Mouse (Mus musculus): Measurements from ENCODE around the gene Wbp1. TPM values are rescaled to one million over a fixed set of nuclear protein-coding genes. Genes with fewer than 3 reads are reported as not detected.

The Wbp1 gene
- polyA plus RNA-seq, 1 experiment from 2014 or later, result 108 TPM

- Histone ChIP-seq H3K27me3 (ENCODE audit: insufficient read depth, low read length) (no peaks in the 10 kb centered on the region), H3K36me3 (ENCODE audit: insufficient read depth, low read length) (no peaks in the 10 kb centered on the region), H3K27ac (no peak overlapping the region), H3K9ac (ENCODE audit: low read depth, low read length) (no peak overlapping the region), H3K4me1 (replicated peaks; ENCODE audit: insufficient read depth, low read length) (0 out of 2 replicates have a peak, but pooled peaks cover 9% of the 10 kb centered on the region), H3K9me3 (replicated peaks; ENCODE audit: low read length) (no peaks in the 10 kb centered on the region), H3K4me2 (ENCODE audit: low read length) (no peak overlapping the region), H3K4me3 (replicated peaks; ENCODE audit: low read depth, low read length) (no peak overlapping the region)
- ATAC-seq (replicated peaks; ENCODE audit: low FRiP score, low read depth) (no peak), DNase-seq (ENCODE audit: low spot score) (no peak)
- WGBS, result 60% methylated on average over 6 of the region's 6 CpGs
- TF ChIP-seq CTCF (IDR thresholded peaks at IDR 0.05; ENCODE audit: low read depth), result no peak
These were observed 25.4 kb downstream of the Wbp1 start for GRCm38 (mm10) chr6:83095968-83096367.

- peak overlapping the region; percentile 27 for H3K4me2 ChIP-seq (ENCODE audit: low read length)
- no peaks in the 10 kb centered on the region for H3K36me3 ChIP-seq (ENCODE audit: insufficient read depth, low read length)
- no peaks in the 10 kb centered on the region for H3K9me3 ChIP-seq (replicated peaks; ENCODE audit: low read length)
- 29% methylated on average over 6 of the region's 6 CpGs for WGBS
- H3K27ac ChIP-seq, result peak overlapping the region; percentile 64
- no peak for TF ChIP-seq CTCF (IDR thresholded peaks at IDR 0.05; ENCODE audit: low read depth)
- H3K4me1 ChIP-seq (replicated peaks; ENCODE audit: insufficient read depth, low read length), result 0 out of 2 replicates have a peak, but pooled peaks cover 9% of the 10 kb centered on the region
- no peak for ATAC-seq (replicated peaks; ENCODE audit: low FRiP score, low read depth)
- DNase-seq (ENCODE audit: low spot score), result peak; percentile 76
- no peak overlapping the region for H3K4me3 ChIP-seq (replicated peaks; ENCODE audit: low read depth, low read length)
- H3K9ac ChIP-seq (ENCODE audit: low read depth, low read length), result no peak overlapping the region
- peaks cover 15% of the 10 kb centered on the region; the same call in 1 of the 2 replicates for H3K27me3 ChIP-seq (ENCODE audit: insufficient read depth, low read length)
These were observed 28.8 kb downstream of the Wbp1 start for GRCm38 (mm10) chr6:83092416-83093127.

- Histone ChIP-seq H3K9ac (ENCODE audit: low read depth, low read length) (0 out of 2 replicates have a peak overlapping the region, but pooled peaks have one; percentile 8), H3K4me1 (replicated peaks; ENCODE audit: insufficient read depth, low read length) (peaks cover 15% of the 10 kb centered on the region), H3K4me2 (ENCODE audit: low read length) (peak overlapping the region; percentile 55), H3K27me3 (ENCODE audit: insufficient read depth, low read length) (peaks cover 20% of the 10 kb centered on the region; the same call in 1 of the 2 replicates), H3K27ac (no peak overlapping the region), H3K36me3 (ENCODE audit: insufficient read depth, low read length) (no peaks in the 10 kb centered on the region), H3K4me3 (replicated peaks; ENCODE audit: low read depth, low read length) (peak overlapping the region; percentile 18; the same call in 1 of the 2 replicates), H3K9me3 (replicated peaks; ENCODE audit: low read length) (no peaks in the 10 kb centered on the region)
- ATAC-seq (replicated peaks; ENCODE audit: low FRiP score, low read depth), result no peak
- WGBS, result 31% methylated on average over 9 of the region's 9 CpGs
- no peak for DNase-seq (ENCODE audit: low spot score)
- TF ChIP-seq CTCF (IDR thresholded peaks at IDR 0.05; ENCODE audit: low read depth), result no peak
These were observed 33.5 kb downstream of the Wbp1 start for GRCm38 (mm10) chr6:83087926-83088260.

- TF ChIP-seq CTCF (IDR thresholded peaks at IDR 0.05; ENCODE audit: low read depth), result no peak
- DNase-seq (ENCODE audit: low spot score) (no peak), ATAC-seq (replicated peaks; ENCODE audit: low FRiP score, low read depth) (no peak)
- Histone ChIP-seq H3K27ac (no peak overlapping the region), H3K36me3 (ENCODE audit: insufficient read depth, low read length) (no peaks in the 10 kb centered on the region), H3K9me3 (replicated peaks; ENCODE audit: low read length) (no peaks in the 10 kb centered on the region), H3K27me3 (ENCODE audit: insufficient read depth, low read length) (peaks cover 20% of the 10 kb centered on the region; the same call in 1 of the 2 replicates), H3K4me3 (replicated peaks; ENCODE audit: low read depth, low read length) (peak overlapping the region; percentile 18), H3K4me1 (replicated peaks; ENCODE audit: insufficient read depth, low read length) (peaks cover 11% of the 10 kb centered on the region), H3K9ac (ENCODE audit: low read depth, low read length) (0 out of 2 replicates have a peak overlapping the region, but pooled peaks have one; percentile 8), H3K4me2 (ENCODE audit: low read length) (peak overlapping the region; percentile 55)
- 7% methylated on average over 47 of the region's 47 CpGs for WGBS
These were observed 34.0 kb downstream of the Wbp1 start for GRCm38 (mm10) chr6:83087205-83087925.

GRCm38 (mm10) chr6:83086121-83087035, 35.0 kb downstream of the Wbp1 start, which contains the start of gene Lbx2:
TSS of gene Lbx2 (plus strand) at chr6:83086367.
- Histone ChIP-seq H3K36me3 (ENCODE audit: insufficient read depth, low read length) (no peaks in the 10 kb centered on the region), H3K4me3 (replicated peaks; ENCODE audit: low read depth, low read length) (peak within 1 kb of the TSS; percentile 20; the same call in 1 of the 2 replicates), H3K4me2 (ENCODE audit: low read length) (peak within 1 kb of the TSS; percentile 55), H3K4me1 (replicated peaks; ENCODE audit: insufficient read depth, low read length) (peaks cover 11% of the 10 kb centered on the region), H3K9me3 (replicated peaks; ENCODE audit: low read length) (no peaks in the 10 kb centered on the region), H3K27me3 (ENCODE audit: insufficient read depth, low read length) (peaks cover 20% of the 10 kb centered on the region; the same call in 1 of the 2 replicates), H3K27ac (no peak within 1 kb of the TSS), H3K9ac (ENCODE audit: low read depth, low read length) (0 out of 2 replicates have a peak within 1 kb of the TSS, but pooled peaks have one; percentile 8)
- DNase-seq (ENCODE audit: low spot score) (no peak), ATAC-seq (replicated peaks; ENCODE audit: low FRiP score, low read depth) (no peak; the same call in 1 of the 2 replicates)
- 5% methylated on average over 37 of the region's 42 CpGs for WGBS
- TF ChIP-seq CTCF (IDR thresholded peaks at IDR 0.05; ENCODE audit: low read depth), result no peak
